Mouse (Mus musculus) liver, adult 2 months (tissue): ENCODE data around the gene Bdh1.

ENCODE experiments used
- CTCF ChIP-seq: fragments of 200-500 bp; IDR thresholded peaks from 2 replicates; pipeline ENCODE4 v1.5.1; 2011; ENCODE audit warnings: low read depth, low read length, control low read depth
- POLR2A ChIP-seq: fragments of 200-500 bp; IDR thresholded peaks from 2 replicates; pipeline ENCODE4 v1.6.1; 2011; ENCODE audit warnings: low read length, control low read depth; ENCODE audit not compliant: insufficient read depth; ENCODE audit errors: extremely low read depth

DNA sequence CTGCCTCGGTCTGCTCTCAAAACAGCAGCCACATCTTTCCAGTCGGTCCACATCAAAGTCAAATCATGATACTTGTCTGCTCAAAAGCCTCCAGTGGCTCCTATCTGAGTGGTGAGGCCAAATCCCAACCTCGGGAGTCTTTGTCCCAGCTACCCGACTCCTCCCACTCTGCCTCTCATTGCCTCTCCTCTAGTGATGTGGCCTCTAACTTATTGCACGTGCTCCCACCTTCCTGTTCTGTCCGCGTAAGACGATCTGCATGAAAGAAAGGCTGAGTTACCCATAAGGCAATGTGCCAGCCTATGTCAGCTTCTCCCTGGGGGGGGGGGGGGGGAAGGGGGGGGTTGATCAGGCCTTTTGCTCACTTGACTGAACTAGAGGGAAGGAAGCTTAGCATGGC is 20.0 kb upstream of the Bdh1 start:
- TF ChIP-seq POLR2A (no peak), CTCF (no peak)
